Mouse (Mus musculus): ENCODE results near the gene Irf2bpl. TPM values are rescaled to one million over a fixed set of nuclear protein-coding genes. Genes with fewer than 3 reads are reported as not detected.

The Irf2bpl gene
- polyA plus RNA-seq, 1 experiment from 2014 or later: 94.3 TPM

GRCm38 (mm10) chr12:86880090-86880723, 4.4 kb downstream of the Irf2bpl start:
- peak overlapping the region; percentile 31; the same call in 1 of the 2 replicates for H3K9ac ChIP-seq
- H3K4me3 ChIP-seq: peak overlapping the region; percentile 85
- WGBS: 35% methylated on average over 3 of the region's 3 CpGs
- no peaks in the 10 kb centered on the region for H3K27me3 ChIP-seq (replicated peaks)
- peak overlapping the region; percentile 63 for H3K27ac ChIP-seq
- ATAC-seq (replicated peaks): no peak
- peak overlapping the region; percentile 83 for H3K4me2 ChIP-seq
- H3K36me3 ChIP-seq (replicated peaks): no peaks in the 10 kb centered on the region
- no peaks in the 10 kb centered on the region for H3K9me3 ChIP-seq
- H3K4me1 ChIP-seq: peaks cover 31% of the 10 kb centered on the region

- 0 out of 2 replicates have a peak overlapping the region, but pooled peaks have one; percentile 8 for H3K9ac ChIP-seq
- WGBS: 36% methylated on average over 6 of the region's 6 CpGs
- no peak for ATAC-seq (replicated peaks)
Measured at GRCm38 (mm10) chr12:86879446-86880085, 5.0 kb downstream of the Irf2bpl start.

GRCm38 (mm10) chr12:86878426-86879353, 5.9 kb downstream of the Irf2bpl start:
- Histone ChIP-seq H3K27me3 (replicated peaks) (no peaks in the 10 kb centered on the region), H3K4me1 (peaks cover 26% of the 10 kb centered on the region), H3K27ac (peak overlapping the region; percentile 63), H3K36me3 (replicated peaks) (no peaks in the 10 kb centered on the region), H3K9ac (peak overlapping the region; percentile 8; the same call in 1 of the 2 replicates), H3K4me3 (no peak overlapping the region), H3K9me3 (no peaks in the 10 kb centered on the region), H3K4me2 (peak overlapping the region; percentile 83)
- ATAC-seq (replicated peaks): no peak
- WGBS: 61% methylated on average over 16 of the region's 16 CpGs

More at GRCm38 (mm10) chr12:86879446-86880085, 5.0 kb downstream of the Irf2bpl start:
- no peaks in the 10 kb centered on the region for H3K27me3 ChIP-seq (replicated peaks)
- no peaks in the 10 kb centered on the region for H3K9me3 ChIP-seq
- H3K27ac ChIP-seq: peak overlapping the region; percentile 63
- H3K4me1 ChIP-seq: peaks cover 26% of the 10 kb centered on the region
- no peaks in the 10 kb centered on the region for H3K36me3 ChIP-seq (replicated peaks)
- H3K4me3 ChIP-seq: peak overlapping the region; percentile 85
- peak overlapping the region; percentile 83 for H3K4me2 ChIP-seq

- 94% methylated on average over 4 of the region's 4 CpGs for WGBS
- ATAC-seq (replicated peaks): no peak
- Histone ChIP-seq H3K27me3 (replicated peaks) (no peaks in the 10 kb centered on the region), H3K4me1 (peaks cover 26% of the 10 kb centered on the region), H3K4me3 (no peak overlapping the region), H3K36me3 (replicated peaks) (no peaks in the 10 kb centered on the region), H3K4me2 (no peak overlapping the region), H3K9ac (no peak overlapping the region), H3K9me3 (no peaks in the 10 kb centered on the region), H3K27ac (no peak overlapping the region)
Measured at GRCm38 (mm10) chr12:86876981-86877380, 7.6 kb downstream of the Irf2bpl start.

- no peaks in the 10 kb centered on the region for H3K9me3 ChIP-seq
- no peaks in the 10 kb centered on the region for H3K27me3 ChIP-seq (replicated peaks)
- H3K4me3 ChIP-seq: no peak overlapping the region
- no peak for ATAC-seq (replicated peaks)
- no peak overlapping the region for H3K4me2 ChIP-seq
- H3K9ac ChIP-seq: no peak overlapping the region
- H3K4me1 ChIP-seq: peaks cover 26% of the 10 kb centered on the region
- no peaks in the 10 kb centered on the region for H3K36me3 ChIP-seq (replicated peaks)
- WGBS: 82% methylated on average over 5 of the region's 5 CpGs
- no peak overlapping the region for H3K27ac ChIP-seq
Measured at GRCm38 (mm10) chr12:86876116-86876515, 8.5 kb downstream of the Irf2bpl start.

GRCm38 (mm10) chr12:86872335-86873040, 12.1 kb downstream of the Irf2bpl start:
- 0 out of 2 replicates have a peak, but pooled peaks have one; percentile 18 for ATAC-seq (replicated peaks)
- no peak overlapping the region for H3K4me3 ChIP-seq
- H3K4me2 ChIP-seq: no peak overlapping the region

GRCm38 (mm10) chr12:86871666-86872334, 12.8 kb downstream of the Irf2bpl start:
- ATAC-seq (replicated peaks): 0 out of 2 replicates have a peak, but pooled peaks have one; percentile 19
- Histone ChIP-seq H3K4me3 (no peak overlapping the region), H3K9me3 (no peaks in the 10 kb centered on the region), H3K27ac (no peak overlapping the region), H3K36me3 (replicated peaks) (no peaks in the 10 kb centered on the region), H3K9ac (no peak overlapping the region), H3K4me2 (no peak overlapping the region), H3K27me3 (replicated peaks) (no peaks in the 10 kb centered on the region), H3K4me1 (peaks cover 4% of the 10 kb centered on the region; the same call in 1 of the 2 replicates)
- 91% methylated on average over 4 of the region's 4 CpGs for WGBS

More at GRCm38 (mm10) chr12:86872335-86873040, 12.1 kb downstream of the Irf2bpl start:
- H3K36me3 ChIP-seq (replicated peaks): no peaks in the 10 kb centered on the region
- H3K4me1 ChIP-seq: peaks cover 4% of the 10 kb centered on the region; the same call in 1 of the 2 replicates
- no peaks in the 10 kb centered on the region for H3K9me3 ChIP-seq
- no peak overlapping the region for H3K9ac ChIP-seq
- H3K27me3 ChIP-seq (replicated peaks): no peaks in the 10 kb centered on the region
- WGBS: 63% methylated on average over 9 of the region's 9 CpGs
- no peak overlapping the region for H3K27ac ChIP-seq

- H3K36me3 ChIP-seq (replicated peaks): no peaks in the 10 kb centered on the region
- H3K4me1 ChIP-seq: peaks cover 4% of the 10 kb centered on the region; the same call in 1 of the 2 replicates
- H3K9ac ChIP-seq: no peak overlapping the region
- H3K9me3 ChIP-seq: no peaks in the 10 kb centered on the region
- ATAC-seq (replicated peaks): no peak
- no peak overlapping the region for H3K4me2 ChIP-seq
- no peak overlapping the region for H3K4me3 ChIP-seq
- no peaks in the 10 kb centered on the region for H3K27me3 ChIP-seq (replicated peaks)
- WGBS: 97% methylated on average over 3 of the region's 3 CpGs
- H3K27ac ChIP-seq: no peak overlapping the region
Measured at GRCm38 (mm10) chr12:86870996-86871395, 13.6 kb downstream of the Irf2bpl start.

GRCm38 (mm10) chr12:86869761-86870160, 14.8 kb downstream of the Irf2bpl start:
- no peaks in the 10 kb centered on the region for H3K9me3 ChIP-seq
- H3K27me3 ChIP-seq (replicated peaks): no peaks in the 10 kb centered on the region
- no peaks in the 10 kb centered on the region for H3K36me3 ChIP-seq (replicated peaks)
- no peak overlapping the region for H3K4me3 ChIP-seq
- H3K4me1 ChIP-seq: peaks cover 4% of the 10 kb centered on the region; the same call in 1 of the 2 replicates
- 92% methylated on average over 6 of the region's 6 CpGs for whole genome bisulfite sequencing
- H3K9ac ChIP-seq: no peak overlapping the region
- H3K27ac ChIP-seq: no peak overlapping the region
- no peak for ATAC-seq (replicated peaks)
- no peak overlapping the region for H3K4me2 ChIP-seq

- WGBS: 54% methylated on average over 14 of the region's 14 CpGs
- Histone ChIP-seq H3K27ac (no peak overlapping the region), H3K4me1 (peaks cover 4% of the 10 kb centered on the region; the same call in 1 of the 2 replicates), H3K4me2 (no peak overlapping the region), H3K27me3 (replicated peaks) (no peaks in the 10 kb centered on the region), H3K9me3 (no peaks in the 10 kb centered on the region), H3K9ac (no peak overlapping the region), H3K36me3 (replicated peaks) (no peaks in the 10 kb centered on the region), H3K4me3 (no peak overlapping the region)
- ATAC-seq (replicated peaks): no peak
Measured at GRCm38 (mm10) chr12:86867271-86868223, 17.1 kb downstream of the Irf2bpl start.
